In genomic region chr5:135073349-135074150, GRCm38 (mm10) we compare ENCODE assay signal across 14 mouse cellular contexts. TPM values are rescaled to one million over a fixed set of nuclear protein-coding genes. Genes with fewer than 3 reads are reported as not detected.
A peak's percentile ranks its signal among the peaks of the same experiment; 100 is the strongest.
DNase-seq lines count a peak whose midpoint lies in the region; ATAC-seq and TF ChIP-seq lines count a peak whose summit lies in the region.
"Had no signal": no experiment of that assay in that cellular context is flagged by ENCODE, and none has a peak within 500 bp of the region (broad histone marks: within the 10 kb centered on the region; RNA-seq: fewer than 3 reads in every experiment).

No protein-coding gene starts in this region.

- no peak for TF ChIP-seq EP300 in lung, postnatal 0 days (IDR thresholded peaks at IDR 0.05)

- peak overlapping the region; percentile 45 for H3K4me3 ChIP-seq in heart, embryonic 10.5 days
- no peak overlapping the region for H3K4me3 ChIP-seq in lung, embryonic 14.5 days (ENCODE audit: low read depth, low read length)
- H3K4me3 ChIP-seq in lung, postnatal 0 days (ENCODE audit: low read depth, low read length), result no peak overlapping the region
- no peak overlapping the region for H3K4me3 ChIP-seq in embryonic facial prominence, embryonic 11.5 days (ENCODE audit: low read depth, low read length)
- no peak overlapping the region for H3K4me3 ChIP-seq in limb, embryonic 15.5 days
- H3K4me3 ChIP-seq: liver, embryonic 13.5 days had no signal

- 0 out of 2 replicates have a peak, but pooled peaks cover 4% of the 10 kb centered on the region for H3K36me3 ChIP-seq in heart, embryonic 10.5 days
- peaks cover 4% of the 10 kb centered on the region; the same call in 1 of the 2 replicates for H3K36me3 ChIP-seq in lung, embryonic 14.5 days (ENCODE audit: insufficient read depth)
- H3K36me3 ChIP-seq in lung, postnatal 0 days (ENCODE audit: insufficient read depth, low read length), result no peaks in the 10 kb centered on the region
- peaks cover 5% of the 10 kb centered on the region for H3K36me3 ChIP-seq in embryonic facial prominence, embryonic 11.5 days (replicated peaks; ENCODE audit: control insufficient read depth, insufficient read depth, low read depth, low read length)
- H3K36me3 ChIP-seq in limb, embryonic 15.5 days, result peaks cover 15% of the 10 kb centered on the region
- H3K36me3 ChIP-seq: liver, embryonic 13.5 days had no signal

- peak overlapping the region; percentile 26; the same call in 1 of the 2 replicates for H3K4me2 ChIP-seq in lung, embryonic 14.5 days
- H3K4me2 ChIP-seq in lung, postnatal 0 days (replicated peaks; ENCODE audit: low read depth, low read length), result no peak overlapping the region
- peak overlapping the region; percentile 27 for H3K4me2 ChIP-seq in embryonic facial prominence, embryonic 11.5 days (ENCODE audit: low read depth, low read length)
- 0 out of 2 replicates have a peak overlapping the region, but pooled peaks have one; percentile 7 for H3K4me2 ChIP-seq in limb, embryonic 15.5 days
- H3K4me2 ChIP-seq: liver, embryonic 13.5 days had no signal

- peak overlapping the region; percentile 81 for H3K27ac ChIP-seq in heart, embryonic 10.5 days
- no peak overlapping the region for H3K27ac ChIP-seq in lung, embryonic 14.5 days (ENCODE audit: low read depth)
- no peak overlapping the region for H3K27ac ChIP-seq in lung, postnatal 0 days (ENCODE audit: low read length)
- peak overlapping the region; percentile 47; the same call in 1 of the 2 replicates for H3K27ac ChIP-seq in embryonic facial prominence, embryonic 11.5 days (replicated peaks; ENCODE audit: low read depth, low read length)
- H3K27ac ChIP-seq in limb, embryonic 15.5 days, result no peak overlapping the region
- H3K27ac ChIP-seq: liver, embryonic 13.5 days had no signal

- ATAC-seq in lung, embryonic 14.5 days (ENCODE audit: insufficient read depth), result no peak
- no peak for ATAC-seq in lung, postnatal 0 days
- ATAC-seq in embryonic facial prominence, embryonic 11.5 days (replicated peaks; ENCODE audit: insufficient number of reproducible peaks, low FRiP score, low TSS enrichment, low read depth), result no peak
- no peak for ATAC-seq in limb, embryonic 15.5 days (ENCODE audit: insufficient number of reproducible peaks, low FRiP score, low TSS enrichment, low read depth)

- H3K9me3 ChIP-seq in heart, embryonic 10.5 days, result no peaks in the 10 kb centered on the region
- no peaks in the 10 kb centered on the region for H3K9me3 ChIP-seq in lung, embryonic 14.5 days (ENCODE audit: low read depth, low read length)
- H3K9me3 ChIP-seq in lung, postnatal 0 days (ENCODE audit: low read length), result no peaks in the 10 kb centered on the region
- H3K9me3 ChIP-seq in embryonic facial prominence, embryonic 11.5 days (replicated peaks; ENCODE audit: control insufficient read depth, low read length), result no peaks in the 10 kb centered on the region
- H3K9me3 ChIP-seq in limb, embryonic 15.5 days, result no peaks in the 10 kb centered on the region
- H3K9me3 ChIP-seq: liver, embryonic 13.5 days had no signal

- TF ChIP-seq CTCF in lung, embryonic 14.5 days (IDR thresholded peaks at IDR 0.05; ENCODE audit: low read depth), result no peak
- TF ChIP-seq CTCF in lung, postnatal 0 days (IDR thresholded peaks at IDR 0.05), result no peak

- WGBS in heart, embryonic 10.5 days, result 22% methylated on average over 26 of the region's 26 CpGs
- WGBS in lung, embryonic 14.5 days, result 22% methylated on average over 26 of the region's 26 CpGs
- 35% methylated on average over 18 of the region's 26 CpGs for WGBS in lung, postnatal 0 days
- 19% methylated on average over 21 of the region's 26 CpGs for WGBS in embryonic facial prominence, embryonic 11.5 days
- WGBS in limb, embryonic 15.5 days, result 23% methylated on average over 24 of the region's 26 CpGs

- intact Hi-C loops in gastrocnemius, postnatal 14 days (cut with DNase I; ENCODE audit: low total_unique reads), result loop anchor here (10.0 kb wide), 1 partner anchor 59 kb away; no protein-coding TSS in a partner anchor

- DNase-seq in heart, embryonic 10.5 days (ENCODE audit: low spot score), result no peak
- no peak for DNase-seq in heart, adult 11 months
- no peak for DNase-seq in lung, embryonic 14.5 days
- no peak for DNase-seq in lung, postnatal 0 days (ENCODE audit: low spot score)
- no peak for DNase-seq in embryonic facial prominence, embryonic 11.5 days (ENCODE audit: low spot score)
- DNase-seq in gastrocnemius, postnatal 14 days, result no peak
- no peak for DNase-seq in liver
- DNase-seq: adrenal gland, postnatal 10 days; liver, embryonic 13.5 days; right cerebral cortex, postnatal 14 days; thymus, postnatal 36 days had no signal

- H3K9ac ChIP-seq in lung, embryonic 14.5 days, result peak overlapping the region; percentile 32
- no peak overlapping the region for H3K9ac ChIP-seq in lung, postnatal 0 days (replicated peaks; ENCODE audit: low read depth)
- H3K9ac ChIP-seq in embryonic facial prominence, embryonic 11.5 days (replicated peaks; ENCODE audit: low read length), result peak overlapping the region; percentile 32
- 0 out of 2 replicates have a peak overlapping the region, but pooled peaks have one; percentile 10 for H3K9ac ChIP-seq in limb, embryonic 15.5 days
- H3K9ac ChIP-seq: liver, embryonic 13.5 days had no signal

- H3K27me3 ChIP-seq in heart, embryonic 10.5 days (ENCODE audit: insufficient read depth, poor library complexity, severe bottlenecking), result peaks cover 11% of the 10 kb centered on the region
- H3K27me3 ChIP-seq in lung, embryonic 14.5 days (ENCODE audit: insufficient read depth, low read length), result no peaks in the 10 kb centered on the region
- no peaks in the 10 kb centered on the region for H3K27me3 ChIP-seq in lung, postnatal 0 days (replicated peaks; ENCODE audit: insufficient read depth, low read length)
- no peaks in the 10 kb centered on the region for H3K27me3 ChIP-seq in embryonic facial prominence, embryonic 11.5 days (ENCODE audit: control insufficient read depth, insufficient read depth, low read length)
- no peaks in the 10 kb centered on the region for H3K27me3 ChIP-seq in limb, embryonic 15.5 days

- H3K4me1 ChIP-seq in heart, embryonic 10.5 days, result peaks cover 34% of the 10 kb centered on the region
- H3K4me1 ChIP-seq in lung, embryonic 14.5 days (ENCODE audit: insufficient read depth), result peaks cover 4% of the 10 kb centered on the region; the same call in 1 of the 2 replicates
- H3K4me1 ChIP-seq in lung, postnatal 0 days (ENCODE audit: insufficient read depth, low read depth, low read length), result peaks cover 3% of the 10 kb centered on the region; the same call in 1 of the 2 replicates
- H3K4me1 ChIP-seq in embryonic facial prominence, embryonic 11.5 days (ENCODE audit: control insufficient read depth, insufficient read depth, low read length), result peaks cover 9% of the 10 kb centered on the region
- peaks cover 26% of the 10 kb centered on the region for H3K4me1 ChIP-seq in limb, embryonic 15.5 days

RNA-seq across cellular contexts. Expression of gene Vps37d, which starts 4.5 kb away (rescaled TPM):
- polyA plus RNA-seq in heart, embryonic 10.5 days (2016; fragmentation: Nextera tagmentation; extraction: Ambion mirVana), result 2.4 and 7.1 TPM in 2 replicates
- 5.6 and 7.1 TPM in 2 replicates for polyA plus RNA-seq in lung, embryonic 14.5 days (2014; fragmentation: Nextera tagmentation; extraction: Ambion mirVana)
- 4.0 and 4.4 TPM in 2 replicates for polyA plus RNA-seq in lung, postnatal 0 days (2015; fragmentation: Nextera tagmentation; extraction: Ambion mirVana)
- 7.1 and 9.1 TPM in 2 replicates for polyA plus RNA-seq in embryonic facial prominence, embryonic 11.5 days (2014; fragmentation: Nextera tagmentation; extraction: Ambion mirVana)
- 7.6 and 9.5 TPM in 2 replicates for polyA plus RNA-seq in limb, embryonic 15.5 days (2015; fragmentation: Nextera tagmentation; extraction: Ambion mirVana)
- total RNA-seq in gastrocnemius, postnatal 14 days (2021), result 1 to 10 TPM in 1 of 2 experiments, under 1 TPM in 1; 0.84 to 1.7 TPM
- total RNA-seq: common myeloid progenitor, adult 5-6 weeks; monocyte, adult 5-6 weeks had no signal

RNA-seq across cellular contexts. Expression of gene Bud23, which starts 8.8 kb away (rescaled TPM):
- 99.4 and 134 TPM in 2 replicates for polyA plus RNA-seq in heart, embryonic 10.5 days (2016; fragmentation: Nextera tagmentation; extraction: Ambion mirVana)
- polyA plus RNA-seq in lung, embryonic 14.5 days (2014; fragmentation: Nextera tagmentation; extraction: Ambion mirVana), result 102 and 116 TPM in 2 replicates
- 52.2 and 53.1 TPM in 2 replicates for polyA plus RNA-seq in lung, postnatal 0 days (2015; fragmentation: Nextera tagmentation; extraction: Ambion mirVana)
- 136 and 146 TPM in 2 replicates for polyA plus RNA-seq in embryonic facial prominence, embryonic 11.5 days (2014; fragmentation: Nextera tagmentation; extraction: Ambion mirVana)
- 108 and 109 TPM in 2 replicates for polyA plus RNA-seq in limb, embryonic 15.5 days (2015; fragmentation: Nextera tagmentation; extraction: Ambion mirVana)
- 10 to 100 TPM; 24.7 to 33.0 TPM for total RNA-seq in gastrocnemius, postnatal 14 days (2021)

RNA-seq across cellular contexts. Expression of gene Dnajc30, which starts 9.5 kb away (rescaled TPM):
- 24.5 and 27.6 TPM in 2 replicates for polyA plus RNA-seq in heart, embryonic 10.5 days (2016; fragmentation: Nextera tagmentation; extraction: Ambion mirVana)
- 31.9 and 33.2 TPM in 2 replicates for polyA plus RNA-seq in lung, embryonic 14.5 days (2014; fragmentation: Nextera tagmentation; extraction: Ambion mirVana)
- polyA plus RNA-seq in lung, postnatal 0 days (2015; fragmentation: Nextera tagmentation; extraction: Ambion mirVana), result 28.0 and 28.8 TPM in 2 replicates
- polyA plus RNA-seq in embryonic facial prominence, embryonic 11.5 days (2014; fragmentation: Nextera tagmentation; extraction: Ambion mirVana), result 29.3 and 30.8 TPM in 2 replicates
- 31.2 and 33.3 TPM in 2 replicates for polyA plus RNA-seq in limb, embryonic 15.5 days (2015; fragmentation: Nextera tagmentation; extraction: Ambion mirVana)
- 10 to 100 TPM; 24.0 to 25.8 TPM for total RNA-seq in gastrocnemius, postnatal 14 days (2021)

RNA-seq across cellular contexts. Expression of gene Mlxipl, which starts 16.1 kb away (rescaled TPM):
- polyA plus RNA-seq in heart, embryonic 10.5 days (2016; fragmentation: Nextera tagmentation; extraction: Ambion mirVana), result 1.00 and 3.0 TPM in 2 replicates
- polyA plus RNA-seq in lung, embryonic 14.5 days (2014; fragmentation: Nextera tagmentation; extraction: Ambion mirVana), result 2.1 and 2.5 TPM in 2 replicates
- 0.70 and 0.96 TPM in 2 replicates for polyA plus RNA-seq in lung, postnatal 0 days (2015; fragmentation: Nextera tagmentation; extraction: Ambion mirVana)
- polyA plus RNA-seq in embryonic facial prominence, embryonic 11.5 days (2014; fragmentation: Nextera tagmentation; extraction: Ambion mirVana), result 1.9 and 3.7 TPM in 2 replicates
- 0.82 and 0.86 TPM in 2 replicates for polyA plus RNA-seq in limb, embryonic 15.5 days (2015; fragmentation: Nextera tagmentation; extraction: Ambion mirVana)
- 10 to 100 TPM; 37.5 to 40.6 TPM for total RNA-seq in gastrocnemius, postnatal 14 days (2021)
- total RNA-seq: common myeloid progenitor, adult 5-6 weeks had no signal

RNA-seq across cellular contexts. Expression of gene Stx1a, which starts 50.3 kb away (rescaled TPM):
- 8.5 and 8.6 TPM in 2 replicates for polyA plus RNA-seq in heart, embryonic 10.5 days (2016; fragmentation: Nextera tagmentation; extraction: Ambion mirVana)
- polyA plus RNA-seq in lung, embryonic 14.5 days (2014; fragmentation: Nextera tagmentation; extraction: Ambion mirVana), result 13.2 and 14.5 TPM in 2 replicates
- 5.5 and 5.8 TPM in 2 replicates for polyA plus RNA-seq in lung, postnatal 0 days (2015; fragmentation: Nextera tagmentation; extraction: Ambion mirVana)
- polyA plus RNA-seq in embryonic facial prominence, embryonic 11.5 days (2014; fragmentation: Nextera tagmentation; extraction: Ambion mirVana), result 12.1 and 14.2 TPM in 2 replicates
- 9.9 and 11.3 TPM in 2 replicates for polyA plus RNA-seq in limb, embryonic 15.5 days (2015; fragmentation: Nextera tagmentation; extraction: Ambion mirVana)
- total RNA-seq in gastrocnemius, postnatal 14 days (2021), result 1 to 10 TPM; 1.4 to 1.5 TPM

Comparison
In these comparisons a context has a peak if more than half of its experiments do, and no peak if none do; other contexts are left out.
1. H3K27ac ChIP-seq: peak in heart, embryonic 10.5 days (single experiment) and embryonic facial prominence, embryonic 11.5 days (single experiment); none in lung, embryonic 14.5 days (single experiment), lung, postnatal 0 days (single experiment) and limb, embryonic 15.5 days (single experiment).